8 mouse cellular contexts compared by ENCODE assay signal in genomic region chr10:66920761-66921684, GRCm38 (mm10).
A peak's percentile ranks its signal among the peaks of the same experiment; 100 is the strongest.
DNase-seq lines count a peak whose midpoint lies in the region; ATAC-seq and TF ChIP-seq lines count a peak whose summit lies in the region.

No protein-coding gene starts in this region.

- peak; percentile 40 for DNase-seq in CD4-positive, CD25-positive, alpha-beta regulatory T cell, adult 2 months (ENCODE audit: low read depth, low spot score)
- DNase-seq in brain, embryonic 14.5 days (ENCODE audit: low read depth) = peak; percentile 98
- peak; percentile 81 for DNase-seq in forebrain, embryonic 11.5 days (ENCODE audit: low spot score)
- peak; percentile 97 for DNase-seq in kidney, postnatal 10 days
- DNase-seq in neural tube, embryonic 10.5 days (ENCODE audit: extremely low spot score, low spot score) = peak; percentile 68
- peak; percentile 81 for DNase-seq in testis, postnatal 14 days (ENCODE audit: low spot score)

- no peaks in the 10 kb centered on the region for H3K36me3 ChIP-seq in forebrain, embryonic 11.5 days (ENCODE audit: control insufficient read depth, insufficient read depth, low read length)
- H3K36me3 ChIP-seq in heart, embryonic 14.5 days (ENCODE audit: control insufficient read depth, insufficient read depth, low read length) = no peaks in the 10 kb centered on the region
- no peaks in the 10 kb centered on the region for H3K36me3 ChIP-seq in liver, embryonic 12.5 days

- peak overlapping the region; percentile 50 for H3K9ac ChIP-seq in forebrain, embryonic 11.5 days (ENCODE audit: low read length)
- H3K9ac ChIP-seq in heart, embryonic 14.5 days (ENCODE audit: low read length) = peak overlapping the region; percentile 64
- no peak overlapping the region for H3K9ac ChIP-seq in liver, embryonic 12.5 days

- WGBS in forebrain, embryonic 11.5 days = 12% methylated on average over 27 of the region's 27 CpGs
- 2% methylated on average over 27 of the region's 27 CpGs for WGBS in heart, embryonic 14.5 days
- 25% methylated on average over 27 of the region's 27 CpGs for WGBS in liver, embryonic 12.5 days (ENCODE audit: insufficient replicate concordance)

- H3K27ac ChIP-seq in forebrain, embryonic 11.5 days (ENCODE audit: low read depth, low read length) = peak overlapping the region; percentile 90
- H3K27ac ChIP-seq in heart, embryonic 14.5 days (replicated peaks in 1 of 2; ENCODE audit: control insufficient read depth in 1 of 2, insufficient read depth in 1 of 2, low read depth in 2 of 2, low read length in 2 of 2) = peak overlapping the region; percentile 97 to 98
- no peak overlapping the region for H3K27ac ChIP-seq in liver, embryonic 12.5 days

- no peaks in the 10 kb centered on the region for H3K9me3 ChIP-seq in forebrain, embryonic 11.5 days (ENCODE audit: control insufficient read depth, low read length)
- H3K9me3 ChIP-seq in heart, embryonic 14.5 days (ENCODE audit: control insufficient read depth, low read length) = peaks cover 3% of the 10 kb centered on the region; the same call in 1 of the 2 replicates
- no peaks in the 10 kb centered on the region for H3K9me3 ChIP-seq in liver, embryonic 12.5 days (replicated peaks)

- no peak for TF ChIP-seq POLR2A in brain, embryonic 14.5 days (IDR thresholded peaks at IDR 0.05; ENCODE audit: borderline replicate concordance, extremely low read depth, insufficient read depth, insufficient read length, poor library complexity, severe bottlenecking)

- H3K4me1 ChIP-seq in forebrain, embryonic 11.5 days (replicated peaks; ENCODE audit: control insufficient read depth, insufficient read depth, low read length) = peaks cover 12% of the 10 kb centered on the region
- peaks cover 28 to 41% of the 10 kb centered on the region in 2 experiments for H3K4me1 ChIP-seq in heart, embryonic 14.5 days (ENCODE audit: control insufficient read depth in 2 of 2, insufficient read depth in 2 of 2, low read length in 2 of 2)
- H3K4me1 ChIP-seq in liver, embryonic 12.5 days = peaks cover 31% of the 10 kb centered on the region

- peak overlapping the region; percentile 43 for H3K4me2 ChIP-seq in forebrain, embryonic 11.5 days (ENCODE audit: low read depth, low read length, severe bottlenecking)
- peak overlapping the region; percentile 65 for H3K4me2 ChIP-seq in heart, embryonic 14.5 days (ENCODE audit: low read length)
- H3K4me2 ChIP-seq in liver, embryonic 12.5 days = peak overlapping the region; percentile 51

- no peaks in the 10 kb centered on the region for H3K27me3 ChIP-seq in forebrain, embryonic 11.5 days (ENCODE audit: control insufficient read depth, insufficient read depth, low read length)
- no peaks in the 10 kb centered on the region for H3K27me3 ChIP-seq in heart, embryonic 14.5 days (ENCODE audit: control insufficient read depth, insufficient read depth, low read length)
- peaks cover 31% of the 10 kb centered on the region for H3K27me3 ChIP-seq in liver, embryonic 12.5 days (replicated peaks)

- H3K4me3 ChIP-seq in forebrain, embryonic 11.5 days (ENCODE audit: low read depth, low read length) = peak overlapping the region; percentile 15; the same call in 1 of the 2 replicates
- peak overlapping the region; percentile 25 to 37 for H3K4me3 ChIP-seq in heart, embryonic 14.5 days (ENCODE audit: control insufficient read depth in 1 of 2, insufficient read depth in 1 of 2, low read depth in 1 of 2, low read length in 2 of 2)
- peak overlapping the region; percentile 33 for H3K4me3 ChIP-seq in liver, embryonic 12.5 days

- no peak for TF ChIP-seq CTCF in brain, embryonic 14.5 days (IDR thresholded peaks at IDR 0.05; ENCODE audit: borderline replicate concordance, extremely low read depth, insufficient read depth, insufficient read length)

- ATAC-seq in forebrain, embryonic 11.5 days (replicated peaks; ENCODE audit: low FRiP score) = peak; percentile 67
- peak; percentile 89 for ATAC-seq in heart, embryonic 14.5 days (ENCODE audit: insufficient number of reproducible peaks, insufficient read depth, low FRiP score, low read depth)
- ATAC-seq in liver, embryonic 12.5 days = peak; percentile 50; the same call in 1 of the 2 replicates

Comparison
In these comparisons a context has a peak if more than half of its experiments do, and no peak if none do; other contexts are left out.
1. DNase-seq: peak in every context shown above with its lines; median percentile 98 in brain, embryonic 14.5 days; 97 in kidney, postnatal 10 days; 81 in forebrain, embryonic 11.5 days; 81 in testis, postnatal 14 days; 68 in neural tube, embryonic 10.5 days; 40 in CD4-positive, CD25-positive, alpha-beta regulatory T cell, adult 2 months.